Mouse (Mus musculus): ENCODE data around the gene Itfg2. TPM values are rescaled to one million over a fixed set of nuclear protein-coding genes. Genes with fewer than 3 reads are reported as not detected.

Itfg2 gene
- polyA plus RNA-seq, 1 experiment, result 16.3 TPM

GRCm38 (mm10) chr6:128437731-128438316 lies 13.1 kb upstream of the Itfg2 start:
- Histone ChIP-seq H3K4me3 (ENCODE audit: low read depth, low read length) (peak overlapping the region; percentile 78), H3K9me3 (replicated peaks; ENCODE audit: control insufficient read depth, insufficient read depth, low read length, poor library complexity, severe bottlenecking) (no peaks in the 10 kb centered on the region), H3K27ac (ENCODE audit: insufficient read depth, low read length) (peak overlapping the region; percentile 38), H3K36me3 (ENCODE audit: control insufficient read depth, insufficient read depth, low read length, poor library complexity, severe bottlenecking) (peaks cover 38% of the 10 kb centered on the region), H3K9ac (ENCODE audit: low read depth, poor library complexity, severe bottlenecking) (peak overlapping the region; percentile 95), H3K4me1 (ENCODE audit: control insufficient read depth, insufficient read depth, low read length) (peaks cover 4% of the 10 kb centered on the region), H3K27me3 (ENCODE audit: control insufficient read depth, insufficient read depth, low read length, poor library complexity, severe bottlenecking) (no peaks in the 10 kb centered on the region)
- TF ChIP-seq CTCF (IDR thresholded peaks at IDR 0.05; ENCODE audit: low read depth, low read length), result no peak
- TF ChIP-seq EP300 (IDR thresholded peaks at IDR 0.05; ENCODE audit: insufficient read depth, low read depth, low read length), result no peak
- TF ChIP-seq POLR2A (IDR thresholded peaks at IDR 0.05; ENCODE audit: insufficient read depth, low read length), result no peak

GRCm38 (mm10) chr6:128437288-128437687 lies 12.6 kb upstream of the Itfg2 start:
- Histone ChIP-seq H3K4me1 (ENCODE audit: control insufficient read depth, insufficient read depth, low read length) (peaks cover 5% of the 10 kb centered on the region), H3K27me3 (ENCODE audit: control insufficient read depth, insufficient read depth, low read length, poor library complexity, severe bottlenecking) (no peaks in the 10 kb centered on the region), H3K27ac (ENCODE audit: insufficient read depth, low read length) (no peak overlapping the region), H3K4me3 (ENCODE audit: low read depth, low read length) (peak overlapping the region; percentile 78), H3K9ac (ENCODE audit: low read depth, poor library complexity, severe bottlenecking) (peak overlapping the region; percentile 95), H3K9me3 (replicated peaks; ENCODE audit: control insufficient read depth, insufficient read depth, low read length, poor library complexity, severe bottlenecking) (no peaks in the 10 kb centered on the region), H3K36me3 (ENCODE audit: control insufficient read depth, insufficient read depth, low read length, poor library complexity, severe bottlenecking) (peaks cover 43% of the 10 kb centered on the region)
- TF ChIP-seq CTCF (IDR thresholded peaks at IDR 0.05; ENCODE audit: low read depth, low read length), result no peak
- TF ChIP-seq EP300 (IDR thresholded peaks at IDR 0.05; ENCODE audit: insufficient read depth, low read depth, low read length), result no peak
- no peak for TF ChIP-seq POLR2A (IDR thresholded peaks at IDR 0.05; ENCODE audit: insufficient read depth, low read length)

GRCm38 (mm10) chr6:128436356-128437005 lies 11.8 kb upstream of the Itfg2 start:
- peaks cover 8% of the 10 kb centered on the region for H3K4me1 ChIP-seq (ENCODE audit: control insufficient read depth, insufficient read depth, low read length)
- H3K36me3 ChIP-seq (ENCODE audit: control insufficient read depth, insufficient read depth, low read length, poor library complexity, severe bottlenecking), result peaks cover 51% of the 10 kb centered on the region
- H3K9me3 ChIP-seq (replicated peaks; ENCODE audit: control insufficient read depth, insufficient read depth, low read length, poor library complexity, severe bottlenecking), result no peaks in the 10 kb centered on the region
- no peak for TF ChIP-seq CTCF (IDR thresholded peaks at IDR 0.05; ENCODE audit: low read depth, low read length)
- TF ChIP-seq EP300 (IDR thresholded peaks at IDR 0.05; ENCODE audit: insufficient read depth, low read depth, low read length), result no peak
- TF ChIP-seq POLR2A (IDR thresholded peaks at IDR 0.05; ENCODE audit: insufficient read depth, low read length), result no peak
- no peak overlapping the region for H3K27ac ChIP-seq (ENCODE audit: insufficient read depth, low read length)
- no peaks in the 10 kb centered on the region for H3K27me3 ChIP-seq (ENCODE audit: control insufficient read depth, insufficient read depth, low read length, poor library complexity, severe bottlenecking)
- H3K4me3 ChIP-seq (ENCODE audit: low read depth, low read length), result peak overlapping the region; percentile 29
- H3K9ac ChIP-seq (ENCODE audit: low read depth, poor library complexity, severe bottlenecking), result peak overlapping the region; percentile 95

GRCm38 (mm10) chr6:128435474-128435873 lies 10.7 kb upstream of the Itfg2 start:
- Histone ChIP-seq H3K36me3 (ENCODE audit: control insufficient read depth, insufficient read depth, low read length, poor library complexity, severe bottlenecking) (peaks cover 61% of the 10 kb centered on the region), H3K9ac (ENCODE audit: low read depth, poor library complexity, severe bottlenecking) (no peak overlapping the region), H3K9me3 (replicated peaks; ENCODE audit: control insufficient read depth, insufficient read depth, low read length, poor library complexity, severe bottlenecking) (no peaks in the 10 kb centered on the region), H3K4me1 (ENCODE audit: control insufficient read depth, insufficient read depth, low read length) (peaks cover 8% of the 10 kb centered on the region), H3K27ac (ENCODE audit: insufficient read depth, low read length) (no peak overlapping the region), H3K27me3 (ENCODE audit: control insufficient read depth, insufficient read depth, low read length, poor library complexity, severe bottlenecking) (no peaks in the 10 kb centered on the region), H3K4me3 (ENCODE audit: low read depth, low read length) (no peak overlapping the region)
- no peak for TF ChIP-seq CTCF (IDR thresholded peaks at IDR 0.05; ENCODE audit: low read depth, low read length)
- TF ChIP-seq EP300 (IDR thresholded peaks at IDR 0.05; ENCODE audit: insufficient read depth, low read depth, low read length), result no peak
- TF ChIP-seq POLR2A (IDR thresholded peaks at IDR 0.05; ENCODE audit: insufficient read depth, low read length), result no peak

- H3K4me3 ChIP-seq (ENCODE audit: low read depth, low read length), result no peak overlapping the region
- peaks cover 8% of the 10 kb centered on the region for H3K4me1 ChIP-seq (ENCODE audit: control insufficient read depth, insufficient read depth, low read length)
- H3K36me3 ChIP-seq (ENCODE audit: control insufficient read depth, insufficient read depth, low read length, poor library complexity, severe bottlenecking), result peaks cover 73% of the 10 kb centered on the region
- H3K27me3 ChIP-seq (ENCODE audit: control insufficient read depth, insufficient read depth, low read length, poor library complexity, severe bottlenecking), result no peaks in the 10 kb centered on the region
- H3K9ac ChIP-seq (ENCODE audit: low read depth, poor library complexity, severe bottlenecking), result no peak overlapping the region
- no peak overlapping the region for H3K27ac ChIP-seq (ENCODE audit: insufficient read depth, low read length)
- TF ChIP-seq POLR2A (IDR thresholded peaks at IDR 0.05; ENCODE audit: insufficient read depth, low read length) (no peak), EP300 (IDR thresholded peaks at IDR 0.05; ENCODE audit: insufficient read depth, low read depth, low read length) (no peak), CTCF (IDR thresholded peaks at IDR 0.05; ENCODE audit: low read depth, low read length) (no peak)
- H3K9me3 ChIP-seq (replicated peaks; ENCODE audit: control insufficient read depth, insufficient read depth, low read length, poor library complexity, severe bottlenecking), result no peaks in the 10 kb centered on the region
These were observed 8.8 kb upstream of the Itfg2 start for GRCm38 (mm10) chr6:128433566-128433965.

- Histone ChIP-seq H3K27ac (ENCODE audit: insufficient read depth, low read length) (no peak overlapping the region), H3K36me3 (ENCODE audit: control insufficient read depth, insufficient read depth, low read length, poor library complexity, severe bottlenecking) (peaks cover 76% of the 10 kb centered on the region), H3K4me3 (ENCODE audit: low read depth, low read length) (no peak overlapping the region), H3K9ac (ENCODE audit: low read depth, poor library complexity, severe bottlenecking) (no peak overlapping the region), H3K9me3 (replicated peaks; ENCODE audit: control insufficient read depth, insufficient read depth, low read length, poor library complexity, severe bottlenecking) (no peaks in the 10 kb centered on the region), H3K27me3 (ENCODE audit: control insufficient read depth, insufficient read depth, low read length, poor library complexity, severe bottlenecking) (no peaks in the 10 kb centered on the region), H3K4me1 (ENCODE audit: control insufficient read depth, insufficient read depth, low read length) (peaks cover 8% of the 10 kb centered on the region)
- TF ChIP-seq POLR2A (IDR thresholded peaks at IDR 0.05; ENCODE audit: insufficient read depth, low read length), result no peak
- no peak for TF ChIP-seq EP300 (IDR thresholded peaks at IDR 0.05; ENCODE audit: insufficient read depth, low read depth, low read length)
- TF ChIP-seq CTCF (IDR thresholded peaks at IDR 0.05; ENCODE audit: low read depth, low read length), result no peak
These were observed 7.7 kb upstream of the Itfg2 start for GRCm38 (mm10) chr6:128432356-128432915.

Data from ES-Bruce4 (cell line).